ENCODE assay signal across 8 mouse cellular contexts in the genomic region with DNA sequence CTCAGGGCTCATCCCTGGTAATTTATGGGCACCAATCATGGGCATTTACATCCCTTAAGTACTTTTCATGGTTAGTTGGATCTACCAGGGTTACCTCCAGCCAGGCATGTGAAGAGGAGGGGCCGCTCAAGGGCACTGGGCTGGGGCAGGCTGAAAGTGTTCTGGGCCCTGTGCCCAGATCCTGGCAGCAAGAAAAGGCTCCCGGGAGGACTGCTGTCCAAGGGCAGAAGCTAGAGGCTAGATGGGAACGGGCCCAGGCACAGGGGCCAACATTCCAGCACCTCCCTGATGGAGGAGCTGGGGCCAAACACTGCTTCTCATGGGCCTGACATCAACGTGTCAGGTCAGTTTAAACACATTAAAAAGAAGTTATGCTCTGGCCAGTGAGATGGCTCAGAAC. TPM values are rescaled to one million over a fixed set of nuclear protein-coding genes. Genes with fewer than 3 reads are reported as not detected.
DNase-seq lines count a peak whose midpoint lies in the region; ATAC-seq lines count a peak whose summit lies in the region.

No protein-coding gene starts in this region.

- DNase-seq in retina, postnatal 1 day, result peak; percentile 50
- no peak for DNase-seq in retina, embryonic 14.5 days (ENCODE audit: low spot score)
- peak; percentile 2 for DNase-seq in cerebellum, adult 8-10 months
- DNase-seq in heart, adult 9 months (ENCODE audit: low spot score in 2 of 2), result peak; percentile 69 to 76
- peak; percentile 50 to 63 for DNase-seq in kidney, postnatal 4 days
- DNase-seq in testis, postnatal 10 days (ENCODE audit: low spot score), result peak; percentile 71

- no peak for ATAC-seq in erythroblast, adult 5-6 weeks (replicated peaks; ENCODE audit: low FRiP score, poor library complexity, severe bottlenecking)
- no peak for ATAC-seq in frontal cortex, adult (ENCODE audit: low TSS enrichment)

RNA-seq across cellular contexts. Expression of gene 9530068E07Rik, which starts 51.0 kb away (rescaled TPM):
- 30.6 and 35.1 TPM in 2 replicates for total RNA-seq in erythroblast, adult 5-6 weeks (2015; ENCODE audit: low replicate concordance)
- 22.2 and 24.3 TPM in 2 replicates for total RNA-seq in erythroblast, adult 5-6 weeks (2017; ENCODE audit: low replicate concordance)
